Mouse (Mus musculus) adrenal gland, postnatal 0 days (tissue): ENCODE measurements around the gene Ackr2. TPM values are rescaled to one million over a fixed set of nuclear protein-coding genes. Genes with fewer than 3 reads are reported as not detected.

ENCODE experiments used
- polyA plus RNA-seq: library from polyadenylated mRNA; unstranded; fragments of >200 nt; fragmentation: Nextera tagmentation; extraction: Ambion mirVana; gene quantifications from 2 replicates; pipeline ENCODE4 v1.2.1, GENCODE M21; 2015

The Ackr2 gene
- polyA plus RNA-seq, result 1.0 and 1.2 TPM in 2 replicates

GRCm38 (mm10) chr9:121898245-121898644 lies at the start of gene Ackr2:
Ackr2 (plus strand) TSS chr9:121898355.

GRCm38 (mm10) chr9:121858153-121858488 lies 40.0 kb upstream of the Ackr2 start, which contains the start of gene Higd1a:
Higd1a (minus strand) TSS chr9:121858362.

GRCm38 (mm10) chr9:121916102-121916501 lies 17.9 kb downstream of the Ackr2 start, which contains the start of gene Cyp8b1:
Cyp8b1 (minus strand) TSS chr9:121916305.

GRCm38 (mm10) chr9:121950418-121951113 lies 52.4 kb downstream of the Ackr2 start, which contains the start of gene Fam198a:
Fam198a (plus strand) TSS chr9:121950988.

Other genes starting within 250 kb of the Ackr2 start
- 4.9 and 5.5 TPM in 2 replicates for gene Sec22c, start 192.9 kb upstream of the Ackr2 start, polyA plus RNA-seq
- gene Ss18l2, start 188.0 kb upstream of the Ackr2 start, polyA plus RNA-seq, result 170 and 246 TPM in 2 replicates
- gene Nktr, start 179.2 kb upstream of the Ackr2 start, polyA plus RNA-seq, result 23.0 and 29.5 TPM in 2 replicates
- gene Zfp651, start 139.0 kb upstream of the Ackr2 start, polyA plus RNA-seq, result 21.6 and 22.9 TPM in 2 replicates
- 0.46 and 1.4 TPM in 2 replicates for gene Klhl40, start 120.7 kb upstream of the Ackr2 start, polyA plus RNA-seq
- 0.22 and 0.43 TPM in 2 replicates for gene Hhatl, start 105.8 kb upstream of the Ackr2 start, polyA plus RNA-seq
- gene Ccdc13, start 58.9 kb upstream of the Ackr2 start, polyA plus RNA-seq, result 0.43 and 0.99 TPM in 2 replicates
- gene Higd1a, start 40.0 kb upstream of the Ackr2 start, polyA plus RNA-seq, result 116 and 152 TPM in 2 replicates
- 3.2 and 4.2 TPM in 2 replicates for gene Cyp8b1, start 17.9 kb downstream of the Ackr2 start, polyA plus RNA-seq
- gene Fam198a, start 52.6 kb downstream of the Ackr2 start, polyA plus RNA-seq, result 2.3 and 2.5 TPM in 2 replicates
- gene Pomgnt2, start 98.8 kb downstream of the Ackr2 start, polyA plus RNA-seq, result 14.9 and 17.6 TPM in 2 replicates
- 62.0 and 76.5 TPM in 2 replicates for gene Snrk, start 218.9 kb downstream of the Ackr2 start, polyA plus RNA-seq